Mouse (Mus musculus) hindbrain, embryonic 15.5 days (tissue): Measurements from ENCODE around the gene Prss57. TPM values are rescaled to one million over a fixed set of nuclear protein-coding genes. Genes with fewer than 3 reads are reported as not detected.

Experiments used
- ATAC-seq: fragments of 200-750 bp; cut with Nextera tagmentation; 2 replicates; pipeline ENCODE4 v1.8.0; 2017; ENCODE audit warnings: low read depth, moderate number of reproducible peaks, moderate TSS enrichment; ENCODE audit not compliant: low FRiP score
- H3K27ac ChIP-seq: fragments of 300-500 bp; sonication (generic); replicated peaks from 2 replicates; pipeline ENCODE4 v1.5.1; 2015; ENCODE audit warnings: mild to moderate bottlenecking, inconsistent platforms
- H3K27me3 ChIP-seq: fragments of 300-500 bp; sonication (generic); 2 replicates; pipeline ENCODE4 v1.6.1; 2015; ENCODE audit warnings: control low read depth, inconsistent platforms
- H3K36me3 ChIP-seq: fragments of 300-500 bp; sonication (generic); 2 replicates; pipeline ENCODE4 v1.6.1; 2015; ENCODE audit warnings: control low read depth, inconsistent platforms
- H3K4me1 ChIP-seq: fragments of 300-500 bp; sonication (generic); replicated peaks from 2 replicates; pipeline ENCODE4 v1.6.1; 2015; ENCODE audit warnings: control low read depth, inconsistent platforms
- H3K4me2 ChIP-seq: fragments of 300-500 bp; sonication (generic); 2 replicates; pipeline ENCODE4 v1.6.1; 2015; ENCODE audit warnings: moderate library complexity, mild to moderate bottlenecking, inconsistent platforms
- H3K4me3 ChIP-seq: fragments of 300-500 bp; sonication (generic); 2 replicates; pipeline ENCODE4 v1.5.1; 2015; ENCODE audit warnings: mild to moderate bottlenecking, inconsistent platforms
- H3K9ac ChIP-seq: fragments of 300-500 bp; sonication (generic); 2 replicates; pipeline ENCODE4 v1.6.1; 2015; ENCODE audit warnings: inconsistent platforms
- H3K9me3 ChIP-seq: fragments of 300-500 bp; sonication (generic); 2 replicates; pipeline ENCODE4 v1.6.1; 2016; ENCODE audit warnings: control low read depth, inconsistent platforms
- WGBS: fragments of 180-500 bp; shearing (Covaris S2); methylation state at CpG from one replicate; pipeline ENCODE4 v1.1.7; 2015; 5-methylcytosine and 5-hydroxymethylcytosine counted together
- polyA plus RNA-seq: library from polyadenylated mRNA; unstranded; fragments of >200 nt; fragmentation: Nextera tagmentation; extraction: Ambion mirVana; gene quantifications from 2 replicates; pipeline ENCODE4 v1.2.1, GENCODE M21; 2015

Gene Prss57
- 0.27 and 0.28 TPM in 2 replicates for polyA plus RNA-seq

DNA sequence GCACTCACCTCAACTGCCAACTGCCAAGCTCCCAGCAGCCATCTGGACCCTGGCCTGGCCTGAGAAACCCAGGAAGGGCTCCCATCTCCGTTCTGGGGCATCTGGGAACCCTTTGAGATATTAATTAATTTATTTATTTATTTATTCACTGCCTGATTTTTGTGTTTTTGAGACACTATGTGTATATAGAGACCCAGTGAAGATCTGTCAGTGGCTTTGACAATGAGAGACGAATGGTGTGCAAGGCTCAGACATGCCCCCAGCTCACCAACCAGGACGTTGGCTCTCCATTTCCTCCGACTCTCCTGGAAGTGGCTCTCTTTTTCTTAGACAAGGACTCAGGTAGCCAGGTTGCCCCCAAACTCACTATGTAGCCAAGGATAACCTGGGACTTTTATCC is at the start of gene Prss57:
Prss57 (minus strand) TSS at position 101 of the 400 bp plus-strand sequence.
- no peak within 1 kb of the TSS for H3K4me3 ChIP-seq
- no peak within 1 kb of the TSS for H3K27ac ChIP-seq
- 89% methylated on average over 4 of the region's 4 CpGs for WGBS

DNA sequence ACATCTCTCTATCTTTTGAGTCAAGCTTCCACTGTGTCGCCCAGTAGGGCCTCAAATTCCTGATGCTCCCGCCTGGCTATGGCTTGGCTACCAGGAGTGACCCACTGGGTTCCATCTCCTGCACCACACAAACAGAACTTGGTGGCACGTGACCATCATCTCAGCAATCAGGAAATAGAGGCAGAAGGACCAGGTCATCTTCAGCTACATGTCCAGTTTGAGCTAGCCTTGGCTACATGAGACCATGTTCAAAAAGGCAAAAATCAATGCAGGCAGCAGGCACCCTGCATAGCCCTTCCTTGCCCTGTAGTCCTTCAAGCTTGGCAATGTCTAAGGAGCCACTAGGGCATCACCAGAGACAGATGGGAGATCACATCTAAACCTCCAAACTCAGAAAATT is 49.3 kb upstream of the Prss57 start:
- H3K4me2 ChIP-seq: no peak overlapping the region

More for the DNA sequence above, at the start of gene Prss57:
- Histone ChIP-seq H3K36me3 (no peaks in the 10 kb centered on the region), H3K4me2 (no peak within 1 kb of the TSS), H3K27me3 (no peaks in the 10 kb centered on the region), H3K4me1 (peaks cover 24% of the 10 kb centered on the region), H3K9me3 (no peaks in the 10 kb centered on the region), H3K9ac (no peak within 1 kb of the TSS)
- ATAC-seq: no peak

DNA sequence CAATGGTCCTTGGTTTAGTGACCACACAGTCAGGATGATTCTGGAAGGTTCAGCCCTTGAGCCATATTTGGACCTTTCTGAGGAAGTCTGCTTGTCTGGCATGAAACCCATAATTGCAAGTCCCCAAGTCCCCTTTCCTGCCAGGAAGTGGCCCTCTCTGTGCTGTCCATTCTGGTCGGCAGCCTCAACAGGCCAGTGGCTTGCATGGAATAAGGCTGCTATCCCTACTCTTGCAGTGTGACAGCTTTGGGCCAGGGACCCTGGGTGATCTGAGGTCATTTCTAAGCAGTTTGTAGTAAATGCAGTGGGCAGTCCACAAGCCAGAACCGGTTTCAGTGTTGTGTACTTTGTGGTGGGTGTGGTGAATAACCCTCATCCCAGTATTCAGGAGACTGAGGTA is 47.4 kb upstream of the Prss57 start:
- 69% methylated on average over 2 of the region's 2 CpGs for WGBS
- Histone ChIP-seq H3K9ac (no peak overlapping the region), H3K4me3 (no peak overlapping the region), H3K36me3 (no peaks in the 10 kb centered on the region), H3K9me3 (no peaks in the 10 kb centered on the region), H3K27me3 (no peaks in the 10 kb centered on the region), H3K4me2 (no peak overlapping the region), H3K27ac (no peak overlapping the region), H3K4me1 (peaks cover 12% of the 10 kb centered on the region)
- no peak for ATAC-seq

More for the DNA sequence above, 49.3 kb upstream of the Prss57 start:
- no peaks in the 10 kb centered on the region for H3K36me3 ChIP-seq
- WGBS: 94% methylated on average over 3 of the region's 3 CpGs
- ATAC-seq: no peak
- no peak overlapping the region for H3K4me3 ChIP-seq
- H3K27me3 ChIP-seq: no peaks in the 10 kb centered on the region
- peaks cover 10% of the 10 kb centered on the region for H3K4me1 ChIP-seq
- no peak overlapping the region for H3K9ac ChIP-seq
- no peaks in the 10 kb centered on the region for H3K9me3 ChIP-seq
- peak overlapping the region; percentile 77 for H3K27ac ChIP-seq

DNA sequence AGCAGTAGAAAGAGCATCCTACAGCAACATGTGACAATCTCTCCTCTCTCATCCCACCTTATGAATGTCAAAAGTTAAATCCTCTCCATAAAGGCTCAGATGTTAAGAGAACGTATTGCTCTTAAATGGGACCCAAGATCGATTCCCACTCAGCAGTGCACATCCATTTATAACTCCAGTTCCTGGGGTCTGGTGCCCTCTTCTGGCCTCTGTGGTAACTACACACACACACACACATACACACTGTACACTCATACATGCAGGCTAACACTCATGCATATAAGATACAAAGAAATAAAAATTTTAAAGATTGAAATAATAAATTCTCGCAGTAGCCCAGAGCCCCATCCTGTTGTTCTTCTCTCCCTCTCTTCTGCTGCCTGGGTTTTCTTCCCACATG is 46.2 kb upstream of the Prss57 start:
- Histone ChIP-seq H3K4me2 (no peak overlapping the region), H3K27me3 (no peaks in the 10 kb centered on the region), H3K4me3 (no peak overlapping the region), H3K9me3 (no peaks in the 10 kb centered on the region), H3K4me1 (peaks cover 12% of the 10 kb centered on the region), H3K27ac (no peak overlapping the region), H3K9ac (no peak overlapping the region), H3K36me3 (no peaks in the 10 kb centered on the region)
- WGBS: 97% methylated on average over 3 of the region's 3 CpGs
- ATAC-seq: no peak

DNA sequence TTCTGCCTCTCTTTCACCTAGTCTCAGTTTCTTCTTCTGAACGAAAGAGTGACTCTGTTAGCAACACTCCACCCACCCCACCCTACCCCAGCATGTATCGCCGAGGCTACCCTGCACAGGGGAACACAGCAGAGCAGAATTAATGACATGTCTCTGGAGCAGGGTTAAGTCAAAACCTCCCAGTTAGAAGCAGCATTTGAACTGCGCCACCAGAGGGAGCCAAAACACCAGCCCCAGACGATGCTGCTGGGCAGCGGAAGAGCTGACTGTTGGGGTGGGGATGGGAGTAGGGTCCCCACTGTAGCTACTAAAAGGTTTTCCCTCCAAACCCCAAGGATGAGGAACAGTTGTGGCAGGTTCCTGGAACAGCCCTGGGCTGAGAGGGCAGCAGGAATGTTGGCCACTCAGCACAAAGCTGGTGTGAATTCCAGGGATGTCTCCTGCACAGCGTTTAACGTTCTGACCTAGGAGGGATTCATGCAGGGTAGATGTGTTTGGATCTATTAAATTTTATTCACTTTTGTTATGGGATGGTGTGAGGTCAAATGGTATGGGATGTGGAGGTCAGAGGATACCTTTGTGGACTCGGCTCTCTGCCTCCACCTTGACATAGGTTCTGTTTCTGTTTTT is 44.1 kb upstream of the Prss57 start:
- H3K36me3 ChIP-seq: no peaks in the 10 kb centered on the region
- H3K4me3 ChIP-seq: no peak overlapping the region
- 0 out of 2 replicates have a peak, but pooled peaks cover 3% of the 10 kb centered on the region for H3K4me1 ChIP-seq
- 26% methylated on average over 9 of the region's 9 CpGs for WGBS
- H3K4me2 ChIP-seq: 0 out of 2 replicates have a peak overlapping the region, but pooled peaks have one; percentile 24
- no peak overlapping the region for H3K9ac ChIP-seq
- no peak overlapping the region for H3K27ac ChIP-seq
- no peaks in the 10 kb centered on the region for H3K27me3 ChIP-seq
- peak; percentile 58 for ATAC-seq
- H3K9me3 ChIP-seq: no peaks in the 10 kb centered on the region

DNA sequence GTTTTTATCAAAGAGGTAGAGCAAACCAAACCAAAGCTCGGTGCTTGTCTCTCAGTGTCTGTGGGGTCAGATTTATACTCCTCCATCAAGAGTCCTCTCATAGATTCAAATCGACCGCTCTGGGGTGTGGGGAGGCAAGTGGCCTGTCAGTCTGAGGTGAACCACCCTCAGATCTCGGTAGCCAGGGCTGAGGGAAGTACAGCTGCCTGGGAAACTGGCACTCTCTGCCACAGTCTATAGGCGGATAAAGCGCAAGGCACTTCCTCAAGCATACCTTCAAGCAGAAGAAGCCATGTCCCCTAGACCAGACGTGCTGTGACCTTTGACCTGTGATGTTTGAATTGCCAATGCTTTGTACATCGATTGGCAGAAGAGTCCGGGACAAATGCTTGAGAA is 42.0 kb upstream of the Prss57 start:
- Histone ChIP-seq H3K4me3 (no peak overlapping the region), H3K36me3 (no peaks in the 10 kb centered on the region), H3K4me2 (no peak overlapping the region), H3K27ac (no peak overlapping the region), H3K9me3 (no peaks in the 10 kb centered on the region), H3K4me1 (0 out of 2 replicates have a peak, but pooled peaks cover 3% of the 10 kb centered on the region), H3K27me3 (no peaks in the 10 kb centered on the region), H3K9ac (no peak overlapping the region)
- ATAC-seq: no peak
- 74% methylated on average over 9 of the region's 9 CpGs for WGBS

DNA sequence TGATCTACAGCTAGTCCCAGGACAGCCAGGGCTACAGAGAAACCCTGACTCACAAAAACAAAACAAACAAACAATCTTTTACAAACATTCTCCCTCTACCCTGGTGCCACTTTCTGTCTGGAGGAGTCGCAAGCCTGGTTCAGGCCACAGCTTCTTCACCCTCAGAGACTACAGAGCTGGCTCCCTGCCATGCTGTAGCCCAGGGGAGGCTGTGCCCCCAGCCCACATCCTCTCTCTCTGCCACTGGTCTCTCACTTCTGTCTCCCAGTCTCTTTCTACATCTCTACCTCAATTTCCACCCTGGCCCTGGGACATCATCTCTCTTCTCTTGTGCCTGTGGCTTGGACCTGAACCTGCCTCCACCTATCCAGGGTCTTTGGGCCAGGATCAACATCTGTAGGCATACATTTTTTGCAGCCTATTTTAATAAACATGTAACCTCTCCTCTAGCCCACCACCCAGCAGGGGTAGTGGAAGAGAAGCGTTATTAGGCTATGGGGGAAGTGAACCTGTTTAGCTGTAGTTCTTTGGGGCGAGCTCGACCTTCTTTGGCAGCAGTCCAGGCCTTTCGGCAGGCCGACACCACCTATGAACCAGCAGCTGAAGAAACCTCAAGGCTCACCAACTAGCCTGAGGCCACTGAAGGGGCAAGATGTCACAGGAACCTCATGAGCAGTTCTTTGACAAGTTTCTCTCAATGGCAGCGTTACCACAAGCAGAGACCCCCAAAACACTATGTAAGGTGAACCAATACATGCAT is 41.4 kb upstream of the Prss57 start:
- no peaks in the 10 kb centered on the region for H3K9me3 ChIP-seq
- H3K4me1 ChIP-seq: 0 out of 2 replicates have a peak, but pooled peaks cover 3% of the 10 kb centered on the region
- no peak overlapping the region for H3K27ac ChIP-seq
- H3K4me2 ChIP-seq: no peak overlapping the region
- H3K36me3 ChIP-seq: no peaks in the 10 kb centered on the region
- no peak overlapping the region for H3K4me3 ChIP-seq
- ATAC-seq: no peak
- 69% methylated on average over 7 of the region's 7 CpGs for WGBS
- H3K27me3 ChIP-seq: no peaks in the 10 kb centered on the region
- H3K9ac ChIP-seq: no peak overlapping the region

DNA sequence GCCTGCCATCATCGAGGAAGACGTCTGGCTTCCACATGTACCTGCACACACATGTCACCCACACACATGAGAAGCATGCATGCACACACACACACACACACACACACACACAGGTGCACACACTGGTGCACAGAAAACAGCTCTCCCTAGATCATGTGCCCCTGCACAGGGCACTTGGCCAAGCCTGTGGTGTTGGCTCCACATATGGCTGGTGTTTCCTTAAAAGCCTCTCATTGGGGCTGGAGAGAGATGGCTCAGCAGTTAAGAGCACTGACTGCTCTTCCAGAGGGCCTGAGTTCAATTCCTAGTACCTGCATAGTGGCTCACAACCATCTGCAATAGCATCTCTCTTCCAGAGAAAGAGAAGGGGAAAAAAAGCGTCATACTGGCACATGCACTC is 40.8 kb upstream of the Prss57 start:
- ATAC-seq: no peak
- Histone ChIP-seq H3K4me2 (no peak overlapping the region), H3K36me3 (no peaks in the 10 kb centered on the region), H3K4me3 (no peak overlapping the region), H3K4me1 (0 out of 2 replicates have a peak, but pooled peaks cover 3% of the 10 kb centered on the region), H3K27me3 (no peaks in the 10 kb centered on the region), H3K27ac (no peak overlapping the region), H3K9ac (no peak overlapping the region), H3K9me3 (no peaks in the 10 kb centered on the region)
- 82% methylated on average over 3 of the region's 3 CpGs for WGBS

DNA sequence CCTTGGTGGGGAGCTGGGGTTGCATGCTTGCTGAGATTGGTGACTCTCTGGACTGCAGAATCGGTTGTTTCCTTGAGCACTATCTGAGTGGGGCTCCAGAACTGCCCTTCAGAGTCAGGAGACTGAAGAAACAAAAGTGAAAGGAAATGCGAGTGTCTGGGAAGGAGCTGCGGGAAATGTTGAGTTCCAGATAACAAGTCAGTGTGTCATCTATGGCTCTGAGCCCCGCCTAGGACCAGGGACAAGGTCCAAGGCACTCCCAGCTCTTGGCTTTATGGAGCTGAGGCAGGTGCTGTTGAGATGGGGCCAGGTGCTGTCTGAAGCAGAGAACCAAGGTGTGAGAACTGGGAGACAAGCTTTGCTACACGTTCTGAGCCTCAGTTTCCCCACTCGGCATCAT is 33.7 kb upstream of the Prss57 start:
- Histone ChIP-seq H3K4me1 (peaks cover 3% of the 10 kb centered on the region; the same call in 1 of the 2 replicates), H3K4me3 (no peak overlapping the region), H3K27me3 (no peaks in the 10 kb centered on the region), H3K36me3 (peaks cover 16% of the 10 kb centered on the region), H3K9me3 (no peaks in the 10 kb centered on the region), H3K27ac (no peak overlapping the region), H3K4me2 (no peak overlapping the region), H3K9ac (no peak overlapping the region)
- WGBS: 76% methylated on average over 6 of the region's 6 CpGs
- no peak for ATAC-seq

DNA sequence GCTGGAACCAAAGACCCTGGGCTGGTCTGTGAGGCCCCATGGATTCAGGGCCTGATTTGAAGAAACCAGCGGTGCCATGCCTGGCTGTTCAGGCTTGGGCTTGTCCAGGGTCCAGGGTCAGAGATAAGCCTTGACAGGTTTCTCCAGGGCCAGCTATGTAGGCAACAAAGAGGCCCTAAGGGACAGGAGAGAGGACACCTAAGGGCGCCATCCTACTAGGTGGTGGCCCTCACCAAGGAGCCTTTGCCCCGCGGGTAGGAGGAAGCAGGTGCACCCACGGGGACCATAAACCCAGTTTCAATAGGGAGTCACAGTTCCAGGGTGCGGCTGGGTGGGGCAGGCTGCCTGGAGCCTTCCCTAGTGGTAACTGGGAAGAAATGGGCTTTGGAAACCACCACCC is 32.2 kb upstream of the Prss57 start:
- H3K27ac ChIP-seq: no peak overlapping the region
- no peak overlapping the region for H3K9ac ChIP-seq
- no peaks in the 10 kb centered on the region for H3K27me3 ChIP-seq
- ATAC-seq: no peak
- no peak overlapping the region for H3K4me3 ChIP-seq
- no peak overlapping the region for H3K4me2 ChIP-seq
- peaks cover 27% of the 10 kb centered on the region for H3K36me3 ChIP-seq
- peaks cover 3% of the 10 kb centered on the region; the same call in 1 of the 2 replicates for H3K4me1 ChIP-seq
- H3K9me3 ChIP-seq: no peaks in the 10 kb centered on the region
- WGBS: 82% methylated on average over 6 of the region's 6 CpGs

DNA sequence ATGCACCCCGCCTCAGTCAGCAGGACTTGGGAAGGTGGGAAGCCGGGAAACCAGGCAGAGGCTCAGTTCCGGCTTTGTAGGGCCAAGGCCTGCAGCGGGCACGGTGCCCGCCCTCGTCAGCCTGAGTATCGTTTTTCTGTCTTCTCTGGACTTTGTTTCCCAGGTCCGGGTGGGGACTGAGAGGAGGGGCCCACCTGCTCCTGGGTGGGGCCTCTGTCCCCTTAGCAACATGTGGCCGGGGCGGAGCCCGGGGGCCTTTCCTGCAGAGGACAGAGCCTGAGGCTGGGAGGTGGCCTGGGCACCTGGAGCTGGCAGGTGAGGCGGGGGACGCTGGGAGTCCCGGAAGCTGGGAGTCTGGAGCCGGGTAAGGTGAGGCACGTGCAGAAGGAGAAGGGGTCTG is 31.6 kb upstream of the Prss57 start:
- no peak overlapping the region for H3K4me2 ChIP-seq
- H3K36me3 ChIP-seq: peaks cover 27% of the 10 kb centered on the region
- H3K9me3 ChIP-seq: no peaks in the 10 kb centered on the region
- no peaks in the 10 kb centered on the region for H3K27me3 ChIP-seq
- H3K4me1 ChIP-seq: peaks cover 3% of the 10 kb centered on the region; the same call in 1 of the 2 replicates
- H3K4me3 ChIP-seq: no peak overlapping the region
- WGBS: 32% methylated on average over 17 of the region's 17 CpGs
- no peak for ATAC-seq
- 0 out of 2 replicates have a peak overlapping the region, but pooled peaks have one; percentile 1 for H3K9ac ChIP-seq
- H3K27ac ChIP-seq: no peak overlapping the region

DNA sequence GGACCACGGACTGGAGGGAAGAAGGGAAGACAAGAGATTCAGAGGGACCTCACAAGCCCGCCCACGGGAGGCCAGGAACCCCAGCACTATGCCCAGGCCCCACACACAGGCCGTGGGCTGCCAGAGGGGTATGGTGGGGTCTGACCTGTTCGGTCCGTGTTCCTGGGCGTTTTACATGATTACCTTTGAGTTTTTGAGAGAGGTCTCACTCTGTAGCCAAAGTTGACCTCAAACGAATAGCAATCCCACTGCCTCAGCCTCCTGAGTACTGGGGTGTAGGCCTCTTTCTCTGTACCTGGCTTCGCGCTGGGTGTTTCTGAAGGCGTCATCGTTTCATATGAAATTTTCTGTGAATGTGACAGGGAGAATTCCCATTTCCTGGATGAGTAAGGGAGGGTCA is 31.0 kb upstream of the Prss57 start:
- no peak overlapping the region for H3K4me2 ChIP-seq
- ATAC-seq: no peak
- H3K4me1 ChIP-seq: peaks cover 3% of the 10 kb centered on the region; the same call in 1 of the 2 replicates
- H3K4me3 ChIP-seq: no peak overlapping the region
- no peak overlapping the region for H3K27ac ChIP-seq
- H3K9ac ChIP-seq: no peak overlapping the region
- 87% methylated on average over 12 of the region's 12 CpGs for WGBS
- no peaks in the 10 kb centered on the region for H3K27me3 ChIP-seq
- H3K36me3 ChIP-seq: peaks cover 30% of the 10 kb centered on the region
- no peaks in the 10 kb centered on the region for H3K9me3 ChIP-seq
